Mouse (Mus musculus) spleen, adult 12 weeks (tissue): ENCODE results near the gene Ywhab.

Source experiments
- DNase-seq: peaks from one replicate; pipeline ENCODE4 v3.0.0; 2022; ENCODE audit warnings: low spot score

The Ywhab gene

GRCm38 (mm10) chr2:163994654-163994976 lies at the start of gene Ywhab:
Gene Ywhab (plus strand): TSS chr2:163994960.
- DNase-seq = no peak

DNA sequence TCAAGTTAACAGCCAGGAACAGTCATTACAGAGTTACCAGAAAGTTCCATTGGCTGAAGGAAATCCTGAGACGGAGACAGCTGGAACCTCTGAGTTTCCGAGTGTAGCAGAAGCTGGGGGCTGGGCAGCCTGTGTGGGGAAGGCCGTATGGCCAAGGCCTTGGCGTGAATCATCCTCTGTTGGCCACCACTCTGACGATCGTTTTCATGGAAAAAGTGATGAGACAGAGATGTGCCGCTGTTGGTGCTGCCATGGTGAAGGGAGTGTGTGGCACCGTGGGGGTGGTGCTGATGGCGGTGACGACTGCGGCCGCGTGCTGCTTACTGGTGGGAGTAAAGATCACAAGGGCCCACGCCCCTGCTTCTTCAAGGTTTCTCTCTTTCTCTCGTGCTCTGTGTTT lies 48.5 kb upstream of the Ywhab start:
- no peak for DNase-seq

GRCm38 (mm10) chr2:163947976-163948375 lies 46.8 kb upstream of the Ywhab start:
- DNase-seq = no peak

DNA sequence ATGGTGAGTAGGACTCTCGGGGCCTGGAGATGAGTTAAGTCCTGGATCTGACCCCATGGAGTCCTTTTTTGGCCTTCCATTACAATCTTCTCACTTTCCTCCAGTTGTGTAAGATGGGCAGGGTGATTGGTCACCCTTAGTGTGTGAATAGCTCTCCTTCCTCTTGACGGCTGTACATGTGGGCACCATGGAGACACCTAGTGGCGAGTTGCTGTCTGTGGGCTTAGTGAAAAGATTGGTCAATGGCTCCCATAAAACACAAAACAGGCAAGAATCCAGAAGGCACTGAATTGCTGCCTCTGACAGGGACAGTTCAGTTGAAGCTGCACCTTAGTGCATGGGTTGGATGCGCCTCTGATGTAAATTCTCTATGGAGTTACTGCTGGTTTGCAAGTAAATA lies 43.0 kb upstream of the Ywhab start:
- DNase-seq = no peak

DNA sequence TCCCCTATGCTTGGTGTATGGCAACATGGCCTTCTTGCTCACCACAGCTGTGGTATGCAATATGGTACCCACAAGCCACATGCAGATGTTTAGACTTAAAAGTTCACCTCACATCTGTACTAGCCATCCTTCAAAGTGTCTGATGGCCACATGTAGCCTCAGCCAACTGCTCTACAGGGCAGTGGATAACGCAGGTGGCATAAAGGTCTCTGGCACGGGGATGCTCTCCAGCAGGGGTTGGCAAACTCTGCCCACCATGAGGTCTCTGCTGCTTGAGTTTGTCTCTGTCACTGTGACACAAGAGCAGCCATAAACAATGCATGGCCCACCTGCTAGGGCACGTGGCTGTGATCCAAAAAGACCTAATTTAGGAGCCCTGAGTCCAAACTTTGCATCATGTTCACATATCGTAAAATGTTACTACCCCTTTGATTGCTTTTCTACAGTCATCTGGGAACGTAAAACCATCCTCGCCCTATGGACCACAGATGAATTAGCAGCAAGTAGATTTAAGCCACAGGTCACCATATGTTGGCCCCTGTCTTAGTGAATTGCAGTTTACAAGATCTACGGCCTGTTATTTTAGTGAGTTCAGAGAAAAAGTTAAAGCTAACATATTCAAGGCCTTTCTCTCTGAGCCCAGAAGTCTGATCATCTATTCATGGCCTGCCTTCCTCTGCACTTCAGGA lies 41.0 kb upstream of the Ywhab start:
- DNase-seq = no peak

- no peak for DNase-seq
Measured at GRCm38 (mm10) chr2:163964606-163965560, 29.9 kb upstream of the Ywhab start.

DNA sequence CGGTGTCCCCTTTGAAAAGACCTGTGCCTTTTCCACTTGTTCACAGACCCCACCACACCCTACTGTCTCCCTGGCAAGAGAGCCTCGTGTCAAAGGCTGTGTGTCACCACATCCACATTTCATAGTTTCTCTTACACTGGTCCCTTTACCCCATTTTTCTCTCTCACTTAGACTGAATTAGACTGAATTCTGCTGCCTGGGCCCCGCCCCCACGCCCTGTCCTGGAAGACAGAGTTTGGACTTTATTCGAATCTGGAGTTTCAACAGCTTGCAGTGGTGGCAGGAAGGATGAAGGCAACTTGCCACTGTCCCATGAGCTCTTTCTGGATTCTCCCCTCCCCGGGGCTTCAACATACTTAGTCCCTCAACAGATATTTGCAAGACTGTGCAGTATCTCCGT lies 29.1 kb upstream of the Ywhab start:
- DNase-seq = no peak

DNA sequence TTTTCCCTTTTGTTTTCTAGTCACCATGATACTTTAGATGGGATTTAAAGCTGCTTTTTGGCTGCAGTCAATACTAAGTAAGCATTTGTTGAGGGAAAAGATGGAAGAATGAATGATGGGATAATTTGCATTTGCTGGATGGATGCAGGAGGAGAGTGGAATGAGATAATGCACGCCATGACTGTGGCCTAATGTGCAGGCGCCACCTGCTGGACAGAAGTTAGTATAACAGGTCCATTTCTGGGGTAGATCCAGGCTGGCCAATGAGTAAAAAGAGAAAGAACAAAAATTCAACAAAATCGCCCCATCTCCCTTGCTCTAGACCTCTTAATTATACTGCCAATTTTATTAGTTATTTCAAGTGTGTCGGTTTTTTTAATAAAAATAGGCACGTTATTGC lies 26.2 kb upstream of the Ywhab start:
- no peak for DNase-seq

DNA sequence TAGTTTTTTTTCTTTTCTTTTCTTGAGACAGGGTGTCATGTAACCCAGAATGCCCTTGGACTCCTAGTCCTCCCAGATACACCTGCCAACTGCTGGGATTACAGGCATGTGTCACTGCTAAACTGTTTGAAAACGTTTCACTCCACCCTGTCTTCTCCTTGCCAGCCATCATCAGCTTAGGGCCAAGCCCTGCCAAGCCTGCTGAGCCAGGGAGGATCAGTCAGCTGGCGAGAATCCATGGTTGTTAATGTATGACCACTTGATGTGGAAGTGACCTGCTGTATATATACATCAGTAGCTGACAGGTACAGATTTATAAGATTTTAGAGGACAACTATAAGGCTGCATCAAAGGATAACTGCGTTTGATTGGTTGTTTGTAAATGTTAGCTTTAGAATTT lies 24.4 kb upstream of the Ywhab start:
- no peak for DNase-seq

DNA sequence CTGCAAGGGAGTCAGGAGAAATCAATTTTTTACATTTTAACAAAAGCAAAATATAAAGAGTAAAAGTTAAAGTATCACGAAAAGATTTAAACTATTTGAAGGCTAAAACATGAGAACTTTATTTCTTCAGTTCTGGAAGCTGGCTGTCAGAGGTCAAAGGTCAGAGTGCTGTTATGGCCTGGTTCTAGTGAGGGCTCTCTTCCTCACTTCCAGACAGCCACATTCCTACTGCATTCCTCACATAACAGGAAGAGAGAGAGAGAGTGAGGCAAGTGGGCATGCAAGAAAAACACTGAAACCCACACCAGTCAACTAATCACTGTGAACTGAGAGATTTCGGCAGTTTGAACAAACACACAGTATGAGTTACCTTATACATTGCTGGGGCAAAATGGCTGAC lies 20.7 kb upstream of the Ywhab start:
- no peak for DNase-seq

- no peak for DNase-seq
Measured at GRCm38 (mm10) chr2:163976448-163976847, 18.3 kb upstream of the Ywhab start.

- DNase-seq = no peak
Measured at GRCm38 (mm10) chr2:163987233-163987632, 7.5 kb upstream of the Ywhab start.

DNA sequence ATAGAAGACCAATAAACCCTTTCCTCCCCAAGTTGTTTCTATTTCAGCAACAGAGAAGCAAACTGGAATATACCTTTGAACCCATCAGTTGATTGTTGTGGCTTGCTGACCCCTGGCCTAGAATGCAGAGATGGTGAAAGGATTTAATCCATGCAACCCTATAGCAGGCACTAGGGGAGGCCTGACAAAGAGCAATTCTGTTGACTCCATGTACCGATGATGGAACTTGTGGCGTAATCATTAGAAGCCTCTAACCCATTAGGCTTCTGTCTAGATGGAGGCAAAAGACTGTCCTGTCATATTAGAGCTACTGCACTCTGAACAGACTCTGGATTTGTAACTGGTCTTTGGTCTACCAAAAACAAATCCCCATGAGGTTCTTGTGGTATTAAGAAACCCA lies 1.9 kb upstream of the Ywhab start:
- DNase-seq = no peak

- DNase-seq = peak; percentile 82
Measured at GRCm38 (mm10) chr2:163994977-163995862, 460 bp downstream of the Ywhab start.

- no peak for DNase-seq
Measured at GRCm38 (mm10) chr2:163996275-163996674, 1.5 kb downstream of the Ywhab start.

- no peak for DNase-seq
Measured at GRCm38 (mm10) chr2:163996899-163997298, 2.1 kb downstream of the Ywhab start.

- no peak for DNase-seq
Measured at GRCm38 (mm10) chr2:163998981-163999380, 4.2 kb downstream of the Ywhab start.

DNA sequence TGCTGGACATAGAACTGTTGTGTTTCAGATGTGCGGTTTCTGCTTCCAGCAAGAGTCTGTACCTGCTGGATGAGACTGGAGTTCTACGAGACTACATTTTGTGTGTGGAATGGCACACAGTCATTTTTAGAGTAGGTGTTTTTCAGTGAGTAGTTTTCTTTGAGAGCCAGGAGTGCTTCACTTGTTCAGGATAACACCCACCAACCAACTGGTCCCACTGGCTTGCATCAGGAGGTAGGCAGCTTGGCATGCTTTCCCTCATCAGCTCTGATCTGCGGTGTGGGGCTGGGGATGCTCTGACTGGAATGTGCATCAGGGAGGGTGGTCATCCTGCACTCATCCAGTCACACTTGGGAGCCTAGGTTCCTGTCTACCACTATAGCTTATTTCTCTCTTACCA lies 7.9 kb downstream of the Ywhab start:
- DNase-seq = no peak

- no peak for DNase-seq
Measured at GRCm38 (mm10) chr2:164004503-164004902, 9.7 kb downstream of the Ywhab start.

GRCm38 (mm10) chr2:164006932-164007331 lies 12.2 kb downstream of the Ywhab start:
- DNase-seq = no peak

GRCm38 (mm10) chr2:164007547-164007946 lies 12.8 kb downstream of the Ywhab start:
- no peak for DNase-seq

- DNase-seq = no peak
Measured at GRCm38 (mm10) chr2:164007987-164008545, 13.3 kb downstream of the Ywhab start.
